Mouse (Mus musculus) cerebellum, adult 11-12 months (tissue): ENCODE data around the gene Wdr81.

Experiments used
- DNase-seq: peaks from one replicate; pipeline ENCODE4 v3.0.0; 2022

Gene Wdr81

DNA sequence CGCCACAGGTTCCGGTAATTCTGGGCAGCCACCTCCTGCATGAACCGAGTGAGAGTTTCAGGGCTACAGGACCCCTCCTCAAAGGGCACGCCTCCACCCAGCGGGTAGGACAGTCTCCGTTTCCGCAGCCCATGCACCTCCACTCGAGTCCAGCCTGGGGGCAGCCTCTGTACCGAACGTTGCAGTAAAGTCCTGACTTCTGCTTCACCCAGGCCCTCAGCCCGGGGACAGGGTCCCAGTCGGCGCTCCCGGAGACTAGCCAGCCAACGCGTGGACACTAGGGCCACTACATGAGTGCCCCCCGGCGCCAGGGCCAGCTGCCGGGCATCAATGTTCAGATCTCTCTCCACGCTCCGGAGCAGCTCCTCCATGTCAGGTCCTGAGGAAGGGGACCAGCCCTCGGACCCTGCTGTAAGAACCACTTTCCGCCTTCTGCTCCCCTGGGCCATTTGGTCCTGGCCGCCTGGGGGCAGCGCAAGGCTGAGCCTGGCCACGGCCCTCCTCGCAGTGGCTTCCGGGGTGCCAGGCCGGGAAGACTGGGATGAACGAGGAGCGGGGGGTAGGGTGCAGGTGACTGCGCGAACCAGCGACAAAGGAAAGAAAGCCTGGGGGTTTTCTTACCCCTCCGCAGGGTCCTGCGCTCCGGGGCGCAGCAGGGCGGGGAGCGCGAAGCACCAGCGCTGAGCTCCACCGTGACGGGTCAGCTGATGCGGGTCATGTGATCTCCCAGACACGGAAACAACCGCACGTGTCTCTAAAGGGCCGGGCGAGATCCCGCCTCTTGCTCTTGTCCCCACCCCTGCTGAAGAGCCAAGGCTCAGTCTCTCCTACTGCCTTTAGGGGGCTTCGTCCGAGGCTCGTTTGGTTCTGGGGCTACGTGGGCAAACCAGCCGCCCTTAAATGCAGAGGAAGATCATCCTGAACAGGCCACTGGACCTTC lies at the start of gene Wdr81:
TSS of gene Wdr81 (minus strand) at position 727 of the 940 bp plus-strand sequence.
- peak; percentile 82 for DNase-seq

DNA sequence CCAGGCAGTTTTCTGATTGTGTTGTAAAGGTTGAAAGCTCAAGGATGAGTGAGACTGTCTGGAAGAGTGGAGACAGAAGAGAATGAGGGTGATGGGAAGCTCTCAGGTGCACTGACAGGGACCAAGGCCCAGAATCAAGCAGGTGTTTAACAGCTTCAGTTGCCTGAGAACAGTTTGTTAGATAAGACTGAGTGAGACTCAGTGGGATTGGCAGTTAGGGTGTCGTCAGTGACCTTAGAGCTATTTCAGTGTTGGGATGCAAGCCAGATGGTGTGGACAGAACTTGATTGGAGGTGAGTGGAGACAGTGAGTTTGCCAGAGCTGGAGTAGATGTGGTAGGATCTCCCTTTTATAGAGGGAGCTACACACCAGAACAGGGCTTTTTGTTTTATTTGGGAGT lies 43.6 kb upstream of the Wdr81 start:
- no peak for DNase-seq

DNA sequence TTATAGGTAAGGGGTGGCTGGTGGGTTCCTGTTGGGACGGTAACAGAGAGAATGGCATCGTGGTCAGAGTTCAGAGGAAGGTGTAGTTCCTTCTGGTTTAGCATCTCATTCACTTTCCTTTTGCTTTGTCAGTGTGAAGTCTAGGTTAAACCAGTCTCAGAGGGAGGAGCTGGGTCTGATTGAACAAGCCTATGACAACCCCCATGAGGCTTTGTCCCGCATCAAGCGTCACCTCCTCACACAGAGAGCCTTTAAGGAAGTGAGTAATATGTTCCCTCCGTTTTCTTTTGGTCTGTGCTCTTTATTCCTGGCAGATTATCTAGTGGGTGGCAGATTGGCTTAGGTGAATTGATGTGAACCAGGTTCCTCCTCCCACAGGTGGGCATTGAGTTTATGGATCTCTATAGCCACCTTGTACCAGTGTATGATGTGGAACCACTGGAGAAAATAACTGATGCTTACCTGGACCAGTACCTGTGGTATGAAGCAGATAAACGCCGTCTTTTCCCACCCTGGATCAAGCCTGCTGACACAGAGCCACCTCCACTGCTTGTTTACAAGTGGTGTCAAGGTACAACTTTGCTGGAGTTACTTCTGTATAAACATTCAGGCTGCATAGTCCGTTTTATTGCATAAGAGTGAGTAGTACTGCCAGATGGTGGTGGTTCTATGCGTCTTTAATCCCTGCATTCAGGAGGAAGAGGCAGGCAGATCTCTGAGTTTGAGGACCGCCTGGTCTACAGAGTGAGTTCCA lies 40.0 kb upstream of the Wdr81 start:
- DNase-seq, result no peak

DNA sequence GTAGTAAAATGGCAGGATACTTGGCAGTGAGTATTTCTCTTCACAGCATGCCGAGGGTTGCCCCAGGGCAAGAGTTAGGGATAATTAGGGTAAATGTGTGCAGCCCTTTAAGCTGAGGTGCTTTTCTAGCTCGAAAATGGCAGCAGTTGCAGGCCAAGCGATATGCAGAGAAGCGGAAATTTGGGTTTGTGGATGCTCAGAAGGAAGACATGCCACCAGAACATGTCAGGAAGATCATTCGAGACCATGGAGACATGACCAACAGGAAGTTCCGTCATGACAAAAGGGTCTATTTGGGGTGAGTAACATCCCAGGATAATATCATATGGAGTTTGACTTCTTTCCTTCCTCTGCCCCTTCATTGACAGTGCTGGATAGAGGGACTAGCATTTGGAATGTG lies 33.0 kb upstream of the Wdr81 start:
- DNase-seq, result no peak

DNA sequence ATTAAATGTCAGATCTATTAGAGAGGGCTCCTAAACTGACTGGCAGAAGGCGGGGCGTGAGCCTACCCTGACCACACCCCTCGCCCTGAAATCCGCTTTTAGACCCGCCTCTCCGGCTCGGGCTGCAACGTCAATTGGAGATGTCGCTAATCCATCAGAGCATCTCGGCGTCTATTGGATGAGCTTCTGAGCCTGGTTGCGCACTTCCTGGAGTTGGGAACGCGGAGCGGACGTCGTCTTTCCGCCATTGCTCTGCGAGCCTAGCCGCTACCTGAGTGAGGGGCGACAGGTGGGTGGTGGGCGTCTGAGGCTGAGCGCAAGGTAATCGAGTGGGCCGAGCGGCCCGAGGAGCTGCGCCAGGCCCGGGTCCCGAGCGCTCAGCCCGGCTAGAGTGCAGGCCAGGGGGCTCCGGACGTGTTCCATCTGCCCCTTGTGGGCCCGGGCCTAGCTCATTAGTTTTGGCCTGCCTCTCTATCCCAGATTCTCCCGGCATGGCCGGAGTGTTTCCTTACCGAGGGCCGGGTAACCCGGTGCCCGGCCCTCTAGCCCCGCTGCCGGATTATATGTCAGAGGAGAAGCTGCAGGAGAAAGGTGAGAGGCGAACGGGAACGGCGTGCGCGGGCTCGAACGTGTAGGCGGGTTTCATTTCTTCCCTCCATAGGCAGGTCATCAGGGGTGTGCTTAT lies 32.2 kb upstream of the Wdr81 start, which contains the start of gene Prpf8:
TSS of gene Prpf8 (plus strand) at position 216 of the 685 bp plus-strand sequence.
- peak; percentile 97 for DNase-seq

DNA sequence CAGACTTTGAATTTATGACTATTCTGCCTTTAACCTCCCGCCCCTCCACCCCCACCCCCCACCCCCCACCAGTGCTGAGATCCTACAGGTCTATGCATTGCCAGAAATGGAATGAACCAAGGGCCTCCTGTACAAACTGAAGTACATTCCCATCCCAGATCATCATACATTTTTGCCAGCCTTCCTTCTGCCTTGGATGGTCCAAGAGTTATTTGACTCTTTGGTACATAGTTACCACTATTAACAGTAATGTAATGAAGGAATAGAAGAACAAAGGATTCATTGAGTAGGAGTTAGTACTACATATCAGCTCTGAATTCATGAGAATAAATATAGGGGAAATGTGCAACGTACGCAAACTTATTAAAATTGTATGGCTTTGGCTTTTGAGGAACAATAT lies 31.7 kb upstream of the Wdr81 start:
- no peak for DNase-seq

DNA sequence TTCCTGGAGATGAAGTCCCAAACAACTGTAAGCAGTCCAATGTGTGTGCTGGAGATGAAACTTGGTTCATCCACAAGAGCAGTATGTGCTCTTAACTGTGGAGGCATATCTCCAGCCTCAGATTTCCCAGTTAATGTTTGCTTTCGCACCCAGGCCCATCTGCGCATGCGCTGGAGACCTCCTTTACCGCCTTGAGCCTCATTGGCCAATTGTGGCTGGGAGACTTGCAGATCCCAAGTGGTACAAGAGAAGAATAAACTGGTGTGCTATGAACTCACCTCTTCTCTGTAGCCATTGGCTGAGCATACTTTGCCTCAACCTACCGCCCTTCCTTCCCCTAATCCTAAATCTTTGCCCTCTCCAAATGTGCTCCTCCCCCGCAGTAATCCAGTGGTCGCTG lies 18.9 kb upstream of the Wdr81 start:
- no peak for DNase-seq

DNA sequence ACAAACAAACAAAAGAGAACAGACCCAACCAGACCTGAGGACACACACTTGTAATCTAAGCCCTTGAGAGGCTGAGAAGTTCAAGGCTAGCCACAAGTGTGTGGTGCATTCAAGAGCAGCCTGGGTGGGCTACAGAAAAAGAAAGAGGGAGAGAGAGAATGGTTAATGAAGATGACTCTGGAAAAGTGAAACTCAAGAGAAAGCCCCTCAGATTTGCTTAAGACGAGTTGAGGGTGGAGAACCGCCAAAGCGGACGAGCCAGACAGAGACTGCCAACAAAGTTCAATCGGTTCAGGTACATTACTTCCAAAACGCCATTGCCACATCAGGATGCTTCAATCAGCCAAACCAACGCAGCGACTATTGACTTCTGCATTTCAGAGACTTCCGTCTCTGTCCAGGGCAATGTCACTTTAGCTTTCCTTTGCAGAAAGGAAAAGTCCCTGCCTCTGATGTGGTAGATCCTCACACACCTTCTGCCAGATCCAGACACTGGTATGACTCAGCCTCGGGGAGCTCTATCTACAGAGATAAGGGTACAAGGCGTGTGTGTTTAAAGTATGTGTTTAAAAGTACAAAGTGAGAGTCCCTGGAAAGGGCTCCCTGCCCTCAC lies 18.1 kb upstream of the Wdr81 start:
- DNase-seq, result no peak

DNA sequence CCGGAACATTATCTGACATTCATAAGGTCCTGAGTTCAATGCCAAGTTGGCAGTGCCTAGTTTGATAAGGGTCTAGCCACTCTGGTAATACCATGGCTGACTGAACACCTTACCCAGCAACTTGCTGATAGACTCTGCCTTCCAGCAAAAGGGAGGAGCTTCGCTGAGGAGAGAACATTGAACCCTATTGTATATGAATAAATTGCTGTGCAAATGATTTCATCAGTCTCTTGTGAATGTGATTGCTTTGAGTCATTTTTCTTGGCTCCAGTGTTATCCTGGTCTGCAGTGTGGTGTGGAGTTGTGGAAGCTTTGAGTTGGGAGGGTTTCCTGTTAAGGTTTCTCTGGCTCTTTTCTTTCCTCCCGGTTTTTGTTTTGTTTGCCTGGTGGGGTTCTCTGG lies 16.2 kb upstream of the Wdr81 start:
- DNase-seq, result no peak

DNA sequence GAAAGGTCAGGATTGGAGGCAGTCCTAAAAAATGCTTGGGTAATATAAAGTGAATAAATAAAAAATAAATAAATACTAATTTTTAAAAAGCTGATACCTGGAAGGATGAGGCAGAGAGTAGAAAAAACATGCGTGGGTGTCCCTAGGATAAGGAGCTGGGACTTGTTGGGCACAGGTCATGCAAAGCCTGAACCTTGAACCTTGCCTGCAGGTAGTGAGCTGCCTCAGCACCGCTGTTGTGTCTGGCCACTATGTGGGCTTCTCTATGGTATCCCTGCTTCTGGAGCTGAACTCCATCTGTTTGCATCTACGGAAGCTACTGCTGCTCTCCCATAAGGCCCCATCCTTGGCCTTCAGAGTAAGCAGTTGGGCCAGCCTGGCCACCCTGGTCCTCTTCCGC lies 14.7 kb upstream of the Wdr81 start:
- no peak for DNase-seq

DNA sequence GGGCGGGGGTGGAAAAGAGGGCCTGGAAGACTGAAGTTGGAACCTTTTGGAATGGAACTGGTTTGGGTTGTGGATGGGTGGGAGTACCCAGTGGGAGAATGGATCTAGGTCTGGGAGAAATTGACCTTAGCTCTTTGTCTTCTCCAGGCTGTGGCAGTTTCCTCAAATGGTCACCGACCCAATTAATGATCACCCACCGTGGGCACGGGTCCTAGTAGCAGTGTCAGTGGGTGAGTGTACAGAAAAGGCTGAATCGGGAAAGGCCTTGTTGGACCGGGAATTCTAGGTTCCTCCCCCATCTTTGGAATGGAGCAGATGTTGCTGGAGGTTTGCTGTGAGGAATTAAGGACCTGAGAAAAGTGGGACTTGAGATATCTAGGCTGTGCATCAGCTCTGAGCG lies 13.9 kb upstream of the Wdr81 start:
- DNase-seq, result no peak

DNA sequence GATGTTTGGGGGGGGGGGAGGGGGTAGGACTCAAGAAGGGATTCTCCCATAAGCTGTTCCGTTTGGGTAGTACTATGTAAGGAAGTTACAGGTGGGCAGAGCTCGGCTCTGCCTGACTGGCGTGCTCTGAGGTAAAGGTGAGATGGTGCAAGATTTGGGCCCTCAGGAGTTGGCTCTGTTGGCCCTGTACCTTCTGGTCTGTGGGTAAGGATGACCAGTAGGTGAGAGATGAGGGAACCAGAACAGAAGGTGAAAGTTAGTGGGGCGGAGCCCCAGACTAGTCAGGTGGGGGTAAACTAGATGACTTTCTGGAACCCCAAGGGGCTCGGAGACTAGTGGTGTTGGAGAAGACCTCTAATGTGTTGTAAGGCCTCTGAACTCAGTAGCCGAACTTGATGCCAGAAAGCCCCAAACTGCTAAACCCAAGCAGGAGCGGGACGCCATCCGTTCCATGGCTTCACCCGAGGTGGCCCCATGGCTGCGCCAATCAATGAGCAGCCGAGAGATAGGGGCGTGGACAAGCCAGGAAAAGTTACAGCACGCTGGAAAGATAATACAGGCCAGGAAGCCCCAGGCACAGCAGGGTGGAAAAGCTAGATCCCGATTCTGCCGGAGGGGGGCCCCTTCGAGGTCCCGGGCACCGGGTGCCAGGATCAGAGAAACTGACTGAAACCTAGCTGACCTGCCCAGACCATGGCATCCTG lies 13.1 kb upstream of the Wdr81 start:
- DNase-seq, result no peak

DNA sequence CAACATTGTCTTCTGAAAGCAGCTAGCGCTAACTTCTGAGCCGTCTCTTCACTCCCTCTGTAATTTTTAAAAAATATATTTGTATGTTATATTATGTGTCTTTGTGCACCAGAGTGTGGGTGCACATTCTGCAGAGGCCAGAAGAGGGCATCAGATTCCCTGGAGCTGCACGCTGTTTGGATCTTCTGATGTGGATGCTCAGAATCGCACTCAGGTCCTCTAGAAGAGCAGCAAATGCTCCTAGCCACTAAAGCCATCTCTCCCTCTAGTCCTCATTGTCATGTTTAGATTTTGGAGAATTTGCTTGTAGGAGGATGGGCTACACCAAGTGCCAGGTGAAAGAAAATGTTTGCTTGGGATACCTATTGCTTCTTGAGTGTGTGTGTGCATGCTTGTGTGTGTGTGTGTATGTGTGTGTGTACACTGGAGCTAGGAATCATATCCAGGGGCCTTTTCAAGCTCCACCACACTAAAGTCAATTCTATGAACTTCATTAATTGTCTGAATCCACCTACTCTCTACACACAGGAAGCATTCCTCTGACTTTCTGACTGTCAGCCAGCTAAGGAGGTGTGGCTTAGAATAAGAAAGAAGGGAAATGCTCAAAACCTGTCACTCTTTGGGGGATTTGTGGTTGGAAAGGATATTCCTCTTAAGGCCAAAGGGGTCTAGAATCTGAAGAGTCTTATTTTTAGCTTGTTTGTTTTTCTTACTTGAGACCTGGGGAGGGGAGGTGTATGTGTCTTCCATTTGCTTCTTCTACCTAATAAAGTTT lies 12.4 kb upstream of the Wdr81 start:
- no peak for DNase-seq

DNA sequence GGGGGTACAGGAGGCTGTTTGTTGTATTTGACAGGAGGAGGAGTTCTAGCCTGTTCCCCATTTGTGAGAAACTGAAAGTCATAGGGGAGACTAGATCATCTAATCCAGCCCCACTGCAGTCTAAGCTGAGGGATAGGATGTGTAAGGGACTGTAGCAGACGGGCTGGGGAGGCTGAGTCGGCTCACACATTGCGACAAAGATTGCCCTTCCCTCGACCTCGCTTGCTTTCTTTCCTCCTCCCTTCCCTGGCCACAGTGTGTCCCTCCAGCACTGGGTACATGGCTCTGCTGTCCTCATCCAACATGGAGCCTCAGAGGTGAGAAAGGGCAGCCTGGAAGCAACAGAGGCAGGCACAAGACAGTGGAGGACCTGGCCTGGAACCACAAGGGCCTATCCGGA lies 10.5 kb upstream of the Wdr81 start:
- no peak for DNase-seq

DNA sequence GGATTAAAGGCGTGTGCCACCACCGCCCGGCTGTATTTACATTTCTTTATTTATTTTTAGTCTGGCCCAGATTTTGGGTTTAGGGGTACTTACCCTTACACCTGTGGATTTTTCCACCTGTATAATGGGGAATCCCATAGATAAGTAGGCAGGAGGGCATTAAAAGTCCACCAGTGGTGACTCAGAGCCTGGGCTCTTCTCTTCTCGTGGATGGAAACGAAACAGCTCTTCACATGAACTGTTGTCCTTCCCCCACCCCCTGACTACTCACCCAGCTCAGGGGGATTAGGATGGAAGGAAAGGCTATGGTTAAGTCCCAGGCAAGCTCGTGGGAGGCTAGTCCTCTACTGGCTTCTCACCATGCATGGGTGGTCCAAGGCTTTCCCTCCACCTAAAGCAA lies 9.9 kb upstream of the Wdr81 start:
- DNase-seq, result no peak

DNA sequence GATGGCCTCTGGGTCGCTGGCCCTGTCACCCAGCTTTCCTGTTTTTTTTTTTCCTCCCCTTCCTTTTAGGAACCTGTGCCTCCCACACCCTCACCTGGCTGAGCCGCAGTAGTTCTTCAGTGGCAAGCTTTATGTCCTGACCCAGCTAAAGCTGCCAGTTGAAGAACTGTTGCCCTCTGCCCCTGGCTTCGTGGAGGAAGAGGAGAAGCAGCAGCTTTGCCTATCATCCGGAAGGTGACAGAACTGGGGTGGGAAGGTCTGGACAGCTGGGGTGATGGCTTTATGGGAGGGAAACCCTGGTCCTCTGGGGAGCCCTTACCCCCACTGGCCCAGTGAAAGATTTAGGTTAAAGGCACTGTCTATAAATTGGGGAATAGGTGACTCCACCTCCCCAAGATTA lies 9.1 kb upstream of the Wdr81 start:
- no peak for DNase-seq

DNA sequence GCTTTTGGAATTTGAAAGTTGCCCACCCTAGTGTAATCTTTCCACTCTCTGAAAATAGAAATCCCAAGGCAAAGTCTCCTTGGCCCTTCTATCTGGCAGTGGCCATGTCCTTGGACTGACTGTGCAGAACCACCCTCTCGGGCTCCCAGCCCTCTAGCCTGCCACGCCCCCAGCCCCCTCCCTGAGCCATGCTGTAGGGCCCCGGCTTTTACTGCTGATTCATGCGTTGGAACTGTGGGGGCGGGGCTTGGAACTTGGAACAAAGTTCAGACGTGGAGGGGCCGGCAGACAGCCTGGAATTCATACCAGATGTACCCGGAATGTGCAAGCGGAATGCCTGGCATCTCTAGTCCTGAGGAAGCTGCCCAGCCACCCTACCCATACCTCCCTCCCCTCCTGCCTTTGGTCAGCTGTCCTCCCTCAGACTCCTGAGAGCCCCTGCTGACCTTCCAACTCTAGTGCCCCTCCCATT lies 8.4 kb upstream of the Wdr81 start:
- DNase-seq, result peak; percentile 76

DNA sequence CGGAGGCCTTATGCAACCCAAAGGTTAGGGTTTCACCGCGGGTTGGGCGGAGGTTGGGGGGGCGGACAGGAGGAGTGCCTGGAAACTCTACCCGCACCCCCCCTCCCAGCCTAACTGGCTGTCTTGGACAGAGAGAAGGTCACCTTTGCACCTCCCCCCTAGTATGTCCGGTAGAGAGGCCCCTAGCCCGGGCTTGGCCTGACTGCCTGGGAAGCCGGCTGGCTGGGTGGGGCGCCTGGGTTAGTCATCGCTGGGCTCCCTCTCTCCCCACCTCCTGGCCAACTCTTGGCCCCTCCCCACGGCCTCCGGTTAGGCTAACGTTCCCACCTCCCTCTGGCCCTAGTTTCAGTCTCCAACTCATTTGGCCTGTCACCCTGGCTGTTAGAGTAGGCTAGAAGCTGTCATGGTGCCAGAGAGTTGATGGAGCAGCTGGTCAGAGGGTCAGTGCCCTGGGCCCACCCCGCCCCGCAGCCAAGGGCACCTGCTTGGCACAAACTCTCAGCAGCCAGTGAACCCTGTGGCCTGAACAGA lies 7.8 kb upstream of the Wdr81 start:
- DNase-seq, result peak; percentile 83

DNA sequence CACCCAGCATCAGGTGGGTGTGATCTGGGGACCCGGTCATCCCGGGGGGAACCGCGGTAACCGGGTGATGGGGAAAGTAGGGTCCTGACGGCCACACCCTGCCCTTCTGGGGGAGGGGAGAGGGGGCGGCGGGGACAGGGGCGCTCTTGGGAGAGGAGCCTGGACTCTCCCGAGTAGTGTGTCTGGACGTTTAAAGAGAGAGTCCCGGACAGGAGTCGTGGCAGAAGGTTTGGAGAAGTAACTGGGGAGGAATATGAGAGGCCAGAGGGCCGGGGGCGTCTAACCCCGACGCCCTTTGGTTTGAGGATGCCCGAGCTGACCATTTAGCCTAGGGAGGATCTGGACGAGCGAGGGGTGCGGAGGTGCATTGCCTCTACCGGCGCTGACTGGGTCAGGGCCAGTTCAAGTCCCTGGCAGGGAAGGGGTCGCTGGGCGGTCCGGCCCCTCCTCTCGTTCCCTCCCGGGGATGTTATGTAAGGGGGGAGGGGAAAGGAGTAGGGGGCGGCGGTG lies 7.3 kb upstream of the Wdr81 start:
- no peak for DNase-seq

DNA sequence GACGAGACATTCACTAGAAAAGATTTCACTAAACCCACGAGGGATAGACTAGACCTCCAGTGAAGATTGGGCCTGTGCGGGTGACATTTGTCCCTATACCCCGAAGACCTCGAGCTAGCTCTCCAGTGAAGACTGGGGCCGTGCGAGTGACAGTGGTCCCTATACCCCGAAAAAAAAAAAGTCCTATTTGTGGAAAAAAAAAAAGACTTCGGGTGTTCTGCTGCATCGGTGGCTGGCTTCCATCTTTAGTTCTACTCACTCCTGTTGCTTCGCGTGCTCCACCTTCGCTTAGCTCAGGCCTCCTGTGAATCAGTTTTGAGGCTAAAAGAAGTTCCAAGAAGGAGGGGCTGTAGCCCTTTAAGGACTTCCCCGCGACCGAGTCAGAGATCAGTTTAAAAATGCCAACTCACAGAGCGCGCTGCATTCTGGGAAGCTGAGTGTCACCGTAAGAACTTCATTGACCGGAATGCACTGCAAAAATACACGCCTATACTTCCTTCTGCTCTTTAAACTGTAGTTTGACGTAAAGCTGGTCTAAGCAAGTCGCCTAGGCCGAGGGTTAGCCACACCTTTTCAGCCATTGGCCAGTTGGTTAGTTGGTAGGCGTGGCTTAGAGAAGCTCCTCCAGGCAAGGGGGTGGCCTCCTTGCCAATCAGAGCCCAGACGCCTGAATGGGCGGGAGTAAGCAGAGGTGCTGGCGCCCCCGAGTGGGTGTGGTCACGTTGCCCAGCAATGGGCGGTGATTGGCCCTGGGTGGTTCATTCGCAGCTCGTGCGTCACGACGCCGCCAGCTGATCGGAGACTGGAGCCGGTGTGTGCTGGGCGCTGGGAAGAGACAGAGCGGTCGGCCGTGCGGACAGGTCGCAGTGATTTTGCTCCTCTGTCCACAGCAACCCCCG lies 6.6 kb upstream of the Wdr81 start, which contains the start of gene Tlcd2:
TSS of gene Tlcd2 (plus strand) at position 872 of the 899 bp plus-strand sequence.
- peak; percentile 100 for DNase-seq
